Mouse (Mus musculus) midbrain, embryonic 13.5 days (tissue): ENCODE results near the gene Abcd4. TPM values are rescaled to one million over a fixed set of nuclear protein-coding genes. Genes with fewer than 3 reads are reported as not detected.

Experiments used
- ATAC-seq: fragments of 200-750 bp; cut with Nextera tagmentation; 2 replicates; pipeline ENCODE4 v1.8.0; 2017; ENCODE audit warnings: mild to moderate bottlenecking, moderate TSS enrichment, moderate library complexity
- H3K27ac ChIP-seq: fragments of 300-500 bp; sonication (generic); 2 replicates; pipeline ENCODE4 v1.5.1; 2015; ENCODE audit warnings: inconsistent platforms, mild to moderate bottlenecking, moderate library complexity
- H3K27me3 ChIP-seq: fragments of 300-500 bp; sonication (generic); 2 replicates; pipeline ENCODE4 v1.6.1; 2015; ENCODE audit warnings: mild to moderate bottlenecking, inconsistent platforms
- H3K36me3 ChIP-seq: fragments of 300-500 bp; sonication (generic); 2 replicates; pipeline ENCODE4 v1.6.1; 2015; ENCODE audit warnings: mild to moderate bottlenecking, inconsistent platforms
- H3K4me1 ChIP-seq: fragments of 300-500 bp; sonication (generic); replicated peaks from 2 replicates; pipeline ENCODE4 v1.6.1; 2015; ENCODE audit warnings: inconsistent platforms
- H3K4me2 ChIP-seq: fragments of 300-500 bp; sonication (generic); replicated peaks from 2 replicates; pipeline ENCODE4 v1.6.1; 2015; ENCODE audit warnings: moderate library complexity, mild to moderate bottlenecking, inconsistent platforms
- H3K4me3 ChIP-seq: fragments of 300-500 bp; sonication (generic); replicated peaks from 2 replicates; pipeline ENCODE4 v1.5.1; 2015; ENCODE audit warnings: mild to moderate bottlenecking, inconsistent platforms
- H3K9ac ChIP-seq: fragments of 300-500 bp; sonication (generic); replicated peaks from 2 replicates; pipeline ENCODE4 v1.6.1; 2015; ENCODE audit warnings: mild to moderate bottlenecking, inconsistent platforms
- H3K9me3 ChIP-seq: fragments of 300-500 bp; sonication (generic); 2 replicates; pipeline ENCODE4 v1.6.1; 2016; ENCODE audit warnings: mild to moderate bottlenecking, inconsistent platforms
- WGBS: fragments of 180-500 bp; shearing (Covaris S2); methylation state at CpG from one replicate; pipeline ENCODE4 v1.1.7; 2015; 5-methylcytosine and 5-hydroxymethylcytosine counted together
- polyA plus RNA-seq: library from polyadenylated mRNA; unstranded; fragments of >200 nt; fragmentation: Nextera tagmentation; extraction: Ambion mirVana; gene quantifications from 2 replicates; pipeline ENCODE4 v1.2.1, GENCODE M21; 2015

Gene Abcd4
- polyA plus RNA-seq, 1 experiment from 2014 or later, result 13.9 TPM

GRCm38 (mm10) chr12:84571466-84572340, 45.5 kb downstream of the Abcd4 start:
- no peak overlapping the region for H3K9ac ChIP-seq
- no peaks in the 10 kb centered on the region for H3K36me3 ChIP-seq
- H3K9me3 ChIP-seq, result no peaks in the 10 kb centered on the region
- WGBS, result 1% methylated on average over 43 of the region's 43 CpGs
- H3K27ac ChIP-seq, result no peak overlapping the region
- H3K4me1 ChIP-seq, result peaks cover 18% of the 10 kb centered on the region
- peak overlapping the region; percentile 2 for H3K4me2 ChIP-seq
- H3K27me3 ChIP-seq, result peaks cover 98% of the 10 kb centered on the region
- peak overlapping the region; percentile 20 for H3K4me3 ChIP-seq
- ATAC-seq, result no peak

DNA sequence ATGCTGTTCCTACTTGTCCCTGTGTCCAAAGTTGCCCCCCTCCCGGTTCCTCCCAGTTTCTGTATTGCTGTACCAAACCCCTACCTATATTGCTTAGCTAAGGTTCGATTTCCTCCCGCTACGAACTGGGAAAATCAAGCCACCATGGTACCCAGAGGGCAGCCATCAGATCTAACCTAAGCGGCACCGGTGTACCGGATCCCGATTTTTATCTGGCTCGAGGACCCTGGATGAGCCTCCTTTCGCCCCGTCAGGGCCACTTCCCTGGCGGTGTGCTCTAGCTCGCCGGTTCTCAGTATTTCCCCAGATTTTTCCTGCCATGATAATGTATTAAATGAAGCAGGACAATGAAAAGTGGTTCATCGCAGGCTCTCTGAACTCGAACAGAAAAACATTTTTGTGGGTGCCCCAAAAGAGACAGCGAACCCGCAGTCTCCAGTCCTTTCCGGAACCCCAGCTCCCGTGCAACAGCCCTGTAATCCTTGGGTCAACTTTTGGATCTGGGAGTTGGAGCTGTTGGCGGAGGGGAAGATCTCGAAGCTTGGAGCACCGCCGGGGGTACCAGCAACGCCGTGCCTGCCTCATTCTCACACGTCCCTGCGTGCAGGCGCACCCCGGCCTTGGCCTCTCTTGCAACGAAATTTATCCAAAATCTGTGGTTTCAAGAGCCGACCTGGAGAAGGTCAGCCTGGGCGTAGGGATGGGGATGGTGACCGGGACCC, 46.4 kb downstream of the Abcd4 start:
- Histone ChIP-seq H3K36me3 (no peaks in the 10 kb centered on the region), H3K4me2 (no peak overlapping the region; the same call in 1 of the 2 replicates), H3K9me3 (no peaks in the 10 kb centered on the region), H3K27me3 (peaks cover 98% of the 10 kb centered on the region), H3K9ac (no peak overlapping the region), H3K27ac (no peak overlapping the region), H3K4me3 (peak overlapping the region; percentile 20; the same call in 1 of the 2 replicates), H3K4me1 (peaks cover 18% of the 10 kb centered on the region)
- WGBS, result 2% methylated on average over 34 of the region's 34 CpGs
- no peak for ATAC-seq

DNA sequence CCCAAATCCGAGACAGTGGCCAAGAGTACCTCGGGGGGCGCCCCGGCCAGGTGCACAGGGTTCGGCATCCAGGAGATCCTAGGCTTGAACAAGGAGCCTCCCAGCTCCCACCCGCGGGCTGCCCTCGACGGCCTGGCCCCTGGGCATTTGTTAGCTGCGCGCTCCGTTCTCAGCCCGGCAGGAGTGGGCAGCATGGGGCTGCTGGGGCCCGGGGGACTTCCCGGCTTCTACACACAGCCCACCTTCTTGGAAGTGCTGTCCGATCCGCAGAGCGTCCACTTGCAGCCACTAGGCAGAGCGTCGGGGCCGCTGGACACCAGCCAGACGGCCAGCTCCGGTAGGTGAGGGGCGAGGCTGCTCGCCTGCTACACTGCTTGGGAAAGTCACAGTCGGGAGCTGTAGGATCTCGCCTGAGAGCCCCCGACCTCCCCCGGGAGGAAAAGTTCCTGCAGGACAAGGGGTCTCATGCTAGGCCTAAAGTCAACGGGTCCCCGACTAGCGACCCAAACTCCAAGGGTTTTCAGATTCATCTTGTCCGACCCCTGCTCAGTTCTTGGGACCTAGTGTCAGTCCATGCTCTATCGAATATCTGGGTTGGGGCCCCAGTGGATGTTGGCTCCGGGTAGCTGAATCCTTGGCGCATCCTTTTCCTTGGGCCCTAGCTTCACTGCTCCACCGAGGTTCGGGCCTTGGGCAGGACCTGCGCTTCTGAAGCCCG, 47.1 kb downstream of the Abcd4 start:
- Histone ChIP-seq H3K4me3 (peak overlapping the region; percentile 20), H3K27ac (no peak overlapping the region), H3K27me3 (peaks cover 91% of the 10 kb centered on the region), H3K9me3 (no peaks in the 10 kb centered on the region), H3K9ac (0 out of 2 replicates have a peak overlapping the region, but pooled peaks have one; percentile 10), H3K4me2 (peak overlapping the region; percentile 37), H3K4me1 (peaks cover 18% of the 10 kb centered on the region), H3K36me3 (no peaks in the 10 kb centered on the region)
- ATAC-seq, result 0 out of 2 replicates have a peak, but pooled peaks have one; percentile 37
- WGBS, result under 1% methylated on average over 37 of the region's 40 CpGs

DNA sequence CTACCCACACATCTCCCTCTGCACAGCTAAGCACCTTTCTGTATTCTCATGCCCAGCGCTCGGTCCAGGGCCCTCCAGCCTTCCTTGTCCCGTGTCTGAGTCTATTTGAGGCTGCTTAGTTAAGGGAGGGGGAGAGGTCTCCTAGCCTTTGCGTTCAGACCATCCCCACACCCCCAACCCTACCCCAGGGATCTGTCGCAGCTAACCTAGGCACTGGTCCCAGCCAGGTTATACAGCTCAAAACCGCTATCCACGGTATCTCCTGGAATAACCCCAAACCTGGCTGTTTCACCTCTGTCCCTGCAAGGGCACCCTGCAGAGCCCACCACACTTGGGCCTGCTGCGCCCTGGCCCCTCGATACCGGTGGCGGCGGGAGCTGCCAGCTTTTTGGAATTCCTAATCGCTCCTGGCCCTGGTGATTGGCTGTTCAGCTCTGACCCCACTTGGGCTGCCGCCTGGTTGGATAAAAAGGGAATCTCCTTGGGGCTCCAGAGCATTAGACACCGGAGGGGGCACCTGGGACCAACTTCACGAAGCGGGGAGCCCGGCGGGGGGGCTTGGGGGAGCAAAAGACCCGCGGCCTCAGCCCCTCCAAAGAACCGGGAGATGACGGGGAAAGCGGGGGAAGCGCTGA, 47.8 kb downstream of the Abcd4 start, which contains the start of gene Vsx2:
Gene Vsx2, plus strand, starts transcription at position 427 of the 635 bp plus-strand sequence.
- H3K4me3 ChIP-seq, result peak within 1 kb of the TSS; percentile 20

DNA sequence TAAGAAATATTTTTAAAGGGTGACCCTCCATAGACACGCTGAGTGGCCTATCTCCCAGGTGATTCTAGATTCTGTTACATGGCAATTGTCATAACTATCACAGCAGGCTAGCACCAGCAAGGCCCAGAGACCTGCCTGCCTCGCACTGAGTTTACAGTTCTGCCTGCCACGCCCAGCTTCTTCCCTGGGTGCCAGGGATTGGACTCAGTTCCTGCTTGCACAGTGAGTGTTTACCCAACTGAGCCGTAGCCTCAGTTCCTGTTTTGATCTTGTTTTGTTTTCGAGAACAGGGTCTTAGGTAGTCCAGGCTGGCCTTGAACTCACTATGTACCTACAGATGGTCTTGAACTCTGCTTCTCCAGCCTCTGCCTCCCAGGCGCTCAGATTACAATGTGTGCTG, 49.6 kb downstream of the Abcd4 start:
- Histone ChIP-seq H3K27ac (no peak overlapping the region), H3K36me3 (no peaks in the 10 kb centered on the region), H3K9ac (no peak overlapping the region), H3K4me2 (no peak overlapping the region), H3K9me3 (no peaks in the 10 kb centered on the region), H3K4me1 (peaks cover 18% of the 10 kb centered on the region), H3K4me3 (no peak overlapping the region), H3K27me3 (peaks cover 69% of the 10 kb centered on the region)
- ATAC-seq, result no peak
- 82% methylated on average over 6 of the region's 6 CpGs for WGBS

More for the DNA sequence above, 47.8 kb downstream of the Abcd4 start, which contains the start of gene Vsx2:
- ATAC-seq, result peak; percentile 34; the same call in 1 of the 2 replicates
- 2% methylated on average over 25 of the region's 25 CpGs for WGBS
- Histone ChIP-seq H3K9ac (0 out of 2 replicates have a peak within 1 kb of the TSS, but pooled peaks have one; percentile 10), H3K4me2 (peak within 1 kb of the TSS; percentile 37), H3K36me3 (no peaks in the 10 kb centered on the region), H3K27ac (no peak within 1 kb of the TSS), H3K27me3 (peaks cover 88% of the 10 kb centered on the region), H3K9me3 (no peaks in the 10 kb centered on the region), H3K4me1 (peaks cover 18% of the 10 kb centered on the region)

DNA sequence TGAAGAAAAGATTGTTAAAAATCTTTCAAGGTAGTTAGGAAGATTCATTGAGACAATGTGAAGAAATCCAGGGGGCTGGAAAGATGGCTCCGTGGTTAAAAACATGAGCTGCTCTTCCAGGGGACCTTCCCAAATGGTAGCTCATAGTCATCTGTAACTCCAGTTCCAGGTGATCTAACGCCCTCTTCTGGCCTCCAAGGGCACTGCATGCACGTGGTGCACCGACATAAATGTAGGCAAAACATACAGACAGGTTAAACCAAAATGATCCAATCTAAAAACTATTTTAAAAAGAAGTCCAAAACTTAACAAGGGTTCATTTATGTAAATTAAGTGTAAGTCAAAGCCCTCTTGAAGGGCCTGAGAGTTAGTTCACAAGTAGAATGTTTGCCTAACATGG, 54.7 kb downstream of the Abcd4 start:
- H3K4me1 ChIP-seq, result no peaks in the 10 kb centered on the region
- WGBS, result 54% methylated on average over 4 of the region's 4 CpGs
- no peak overlapping the region for H3K27ac ChIP-seq
- no peak for ATAC-seq
- H3K9ac ChIP-seq, result no peak overlapping the region
- H3K4me2 ChIP-seq, result no peak overlapping the region
- H3K4me3 ChIP-seq, result no peak overlapping the region
- no peaks in the 10 kb centered on the region for H3K9me3 ChIP-seq
- H3K27me3 ChIP-seq, result peaks cover 19% of the 10 kb centered on the region
- H3K36me3 ChIP-seq, result no peaks in the 10 kb centered on the region

- Histone ChIP-seq H3K27me3 (peaks cover 6% of the 10 kb centered on the region; the same call in 1 of the 2 replicates), H3K9ac (no peak overlapping the region), H3K27ac (no peak overlapping the region), H3K4me2 (no peak overlapping the region), H3K9me3 (no peaks in the 10 kb centered on the region), H3K4me1 (peaks cover 7% of the 10 kb centered on the region; the same call in 1 of the 2 replicates), H3K36me3 (no peaks in the 10 kb centered on the region), H3K4me3 (no peak overlapping the region)
- 60% methylated on average over 8 of the region's 8 CpGs for WGBS
- no peak for ATAC-seq
Observed at GRCm38 (mm10) chr12:84555218-84555617, 62.0 kb downstream of the Abcd4 start.

Other genes with a start within 250 kb of the Abcd4 start
- 9.9 and 10.2 TPM in 2 replicates for gene Entpd5, start 208.4 kb downstream of the Abcd4 start, polyA plus RNA-seq
- gene Bbof1, start 208.3 kb downstream of the Abcd4 start, polyA plus RNA-seq, result 2.5 and 4.5 TPM in 2 replicates
- gene Rnf113a2, start 200.2 kb downstream of the Abcd4 start, polyA plus RNA-seq, result 27.0 and 27.1 TPM in 2 replicates
- 28.9 and 29.9 TPM in 2 replicates for gene Aldh6a1, start 166.4 kb downstream of the Abcd4 start, polyA plus RNA-seq
- 38.6 and 41.3 TPM in 2 replicates for gene Lin52, start 166.0 kb downstream of the Abcd4 start, polyA plus RNA-seq
- 2.2 and 3.0 TPM in 2 replicates for gene Vsx2, start 47.7 kb downstream of the Abcd4 start, polyA plus RNA-seq
- not detected in 2 replicates for gene Vrtn, start 23.6 kb upstream of the Abcd4 start, polyA plus RNA-seq
- 2.9 and 3.6 TPM in 2 replicates for gene Syndig1l, start 81.4 kb upstream of the Abcd4 start, polyA plus RNA-seq
- 78.8 and 87.8 TPM in 2 replicates for gene Npc2, start 155.7 kb upstream of the Abcd4 start, polyA plus RNA-seq
- gene Isca2, start 155.8 kb upstream of the Abcd4 start, polyA plus RNA-seq, result 160 and 167 TPM in 2 replicates